Mouse (Mus musculus): ENCODE data around the gene Igsf11.

DNA sequence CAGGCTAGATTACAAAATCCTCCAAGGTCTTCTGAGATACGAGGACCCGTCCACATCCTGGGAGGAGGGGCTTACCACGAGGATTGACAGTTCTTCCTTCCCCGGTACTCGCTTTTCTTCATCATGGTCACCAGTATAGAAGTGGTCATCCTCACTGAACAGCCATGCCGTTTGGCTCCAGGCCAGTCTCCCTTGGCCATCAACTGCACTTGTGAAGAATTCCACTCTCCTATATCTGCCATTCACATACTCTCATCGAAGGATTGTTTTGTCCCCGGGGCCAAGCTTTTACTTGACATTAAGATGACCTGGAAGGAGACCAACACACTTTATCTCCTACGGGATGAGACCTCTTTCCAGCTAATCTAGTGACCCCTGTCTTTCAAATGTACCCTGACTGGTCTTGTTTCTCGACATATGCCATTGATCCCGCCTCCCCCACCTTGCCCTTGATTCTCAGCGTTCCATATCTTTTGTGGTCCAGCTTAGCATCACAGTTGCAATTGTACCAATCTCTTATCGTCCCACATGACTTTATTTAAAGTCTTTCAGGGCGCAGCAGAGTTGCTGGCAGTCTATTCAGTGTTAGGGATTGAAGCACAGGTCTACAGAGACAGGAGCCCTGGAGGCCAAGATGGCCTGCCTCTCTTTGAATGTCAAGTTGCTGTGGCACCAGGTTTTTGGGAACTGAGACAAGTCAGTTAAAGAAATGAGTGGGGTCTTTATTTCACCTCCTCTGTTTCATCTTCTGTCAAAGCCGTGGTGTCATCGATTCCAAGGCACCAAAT lies 62.2 kb downstream of the Igsf11 start:
- TF ChIP-seq POLR2AphosphoS2 (IDR thresholded peaks at IDR 0.05; ENCODE audit: low read length) (no peak), CTCF (IDR thresholded peaks at IDR 0.05 in 2 of 3, conservative IDR thresholded peaks at IDR 0.05 in 1 of 3; ENCODE audit: control insufficient read depth in 1 of 3, insufficient read depth in 1 of 3, low read depth in 2 of 3, low read length in 3 of 3, poor library complexity in 1 of 3, severe bottlenecking in 1 of 3) (no peak), MAX (IDR thresholded peaks at IDR 0.05; ENCODE audit: low read length) (no peak), USF2 (IDR thresholded peaks at IDR 0.05; ENCODE audit: borderline replicate concordance in 1 of 2, insufficient read depth in 1 of 2, low read depth in 1 of 2, low read length in 2 of 2) (no peak), UBTF (IDR thresholded peaks at IDR 0.05; ENCODE audit: borderline replicate concordance, insufficient read depth, low read depth, low read length) (no peak)
